Mouse (Mus musculus) neural tube, embryonic 14.5 days (tissue): ENCODE measurements around the gene Zfp266. TPM values are rescaled to one million over a fixed set of nuclear protein-coding genes. Genes with fewer than 3 reads are reported as not detected.

ENCODE experiments used
- ATAC-seq: fragments of 200-750 bp; cut with Nextera tagmentation; 2 replicates; pipeline ENCODE4 v1.8.0; 2017; ENCODE audit warnings: low read depth, mild to moderate bottlenecking, moderate TSS enrichment, moderate library complexity
- H3K27ac ChIP-seq: fragments of 300-500 bp; sonication (generic); 2 replicates; pipeline ENCODE4 v1.5.1; 2014; ENCODE audit warnings: low read depth, mild to moderate bottlenecking, control low read depth, low read length, moderate library complexity, mixed read lengths
- H3K27me3 ChIP-seq: fragments of 300-500 bp; sonication (generic); 2 replicates; pipeline ENCODE4 v1.6.1; 2014; ENCODE audit warnings: low read length; ENCODE audit not compliant: control insufficient read depth, insufficient read depth
- H3K36me3 ChIP-seq: fragments of 300-500 bp; sonication (generic); 2 replicates; pipeline ENCODE4 v1.6.1; 2014; ENCODE audit warnings: low read length, mixed read lengths; ENCODE audit not compliant: control insufficient read depth, insufficient read depth
- H3K4me1 ChIP-seq: fragments of 300-500 bp; sonication (generic); 2 replicates; pipeline ENCODE4 v1.6.1; 2014; ENCODE audit warnings: low read length; ENCODE audit not compliant: control insufficient read depth, insufficient read depth
- H3K4me2 ChIP-seq: fragments of 300-500 bp; sonication (generic); 2 replicates; pipeline ENCODE4 v1.6.1; 2014; ENCODE audit warnings: mild to moderate bottlenecking, low read depth, low read length, control low read depth
- H3K4me3 ChIP-seq: fragments of 300-500 bp; sonication (generic); 2 replicates; pipeline ENCODE4 v1.5.1; 2014; ENCODE audit warnings: low read depth, low read length, control low read depth, mixed read lengths
- H3K9ac ChIP-seq: fragments of 300-500 bp; sonication (generic); replicated peaks from 2 replicates; pipeline ENCODE4 v1.6.1; 2014; ENCODE audit warnings: low read depth, mild to moderate bottlenecking, control low read depth, low read length, mixed read lengths
- H3K9me3 ChIP-seq: fragments of 300-500 bp; sonication (generic); 2 replicates; pipeline ENCODE4 v1.6.1; 2016; ENCODE audit warnings: low read length; ENCODE audit not compliant: control insufficient read depth
- WGBS: fragments of 180-500 bp; shearing (Covaris S2); extraction: QIAGEN DNeasy Blood & Tissue Kit; methylation state at CpG from one replicate; pipeline ENCODE4 v1.1.7; 2014; 5-methylcytosine and 5-hydroxymethylcytosine counted together
- polyA plus RNA-seq: library from polyadenylated mRNA; unstranded; fragments of >200 nt; fragmentation: Nextera tagmentation; extraction: Ambion mirVana; gene quantifications from 2 replicates; pipeline ENCODE4 v1.2.1, GENCODE M21; 2014

Zfp266 gene
- polyA plus RNA-seq, 1 experiment from 2014 or later, result 88.0 TPM

DNA sequence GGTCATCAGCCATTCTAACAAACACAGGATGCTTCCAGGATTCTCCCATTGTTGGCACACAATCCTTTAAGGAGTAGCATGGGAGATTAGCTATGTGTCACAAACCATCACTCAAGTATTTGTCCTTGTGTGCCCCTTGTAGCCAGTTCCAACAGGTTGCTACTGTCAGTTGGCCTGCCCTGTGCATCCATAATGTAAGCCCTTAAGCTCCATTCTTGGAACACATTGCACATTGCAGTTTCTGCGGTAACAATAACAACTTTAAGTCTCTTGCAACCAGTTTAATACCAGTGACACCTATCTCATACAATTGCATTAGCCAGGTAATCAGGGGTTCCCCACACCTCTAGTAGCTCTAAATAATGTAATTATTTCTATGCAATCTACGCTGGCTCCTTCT lies 15.4 kb upstream of the Zfp266 start:
- no peak overlapping the region for H3K9ac ChIP-seq
- H3K36me3 ChIP-seq, result no peaks in the 10 kb centered on the region
- 86% methylated on average over 2 of the region's 2 CpGs for WGBS
- H3K27me3 ChIP-seq, result no peaks in the 10 kb centered on the region
- H3K4me3 ChIP-seq, result no peak overlapping the region
- H3K27ac ChIP-seq, result no peak overlapping the region
- no peak for ATAC-seq
- H3K9me3 ChIP-seq, result no peaks in the 10 kb centered on the region
- no peak overlapping the region for H3K4me2 ChIP-seq
- H3K4me1 ChIP-seq, result no peaks in the 10 kb centered on the region

DNA sequence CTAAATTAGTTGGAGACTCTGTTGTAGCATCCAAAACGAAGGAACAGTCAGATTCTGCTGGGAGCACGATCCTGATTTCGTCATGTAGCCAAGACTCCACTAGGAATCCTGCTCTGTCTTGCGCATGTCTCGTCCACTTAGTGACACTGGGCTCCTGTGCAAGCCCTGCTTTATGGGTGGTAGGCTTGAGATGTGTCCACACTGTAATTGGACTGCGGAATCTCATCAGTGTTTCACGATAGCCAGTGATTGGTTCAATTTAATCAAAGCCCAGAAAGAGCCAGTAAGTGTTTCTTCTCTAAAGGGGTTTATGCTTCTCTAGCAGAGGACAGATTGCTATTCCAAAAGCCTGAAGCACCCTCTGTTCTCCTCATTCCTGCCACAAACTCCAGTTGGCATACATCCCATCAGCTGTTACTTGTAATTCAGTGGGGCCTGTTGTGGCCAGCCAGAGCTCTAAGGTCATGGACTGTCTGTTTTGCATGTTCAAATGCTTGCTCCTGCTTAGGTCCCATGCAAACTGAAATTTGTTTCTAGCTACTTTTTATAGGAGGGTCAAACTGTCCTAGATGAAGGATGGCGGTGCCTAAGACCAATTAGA lies 13.2 kb upstream of the Zfp266 start:
- H3K4me1 ChIP-seq, result no peaks in the 10 kb centered on the region
- H3K4me3 ChIP-seq, result no peak overlapping the region
- H3K9me3 ChIP-seq, result no peaks in the 10 kb centered on the region
- H3K27me3 ChIP-seq, result no peaks in the 10 kb centered on the region
- H3K27ac ChIP-seq, result no peak overlapping the region
- H3K4me2 ChIP-seq, result no peak overlapping the region
- no peak overlapping the region for H3K9ac ChIP-seq
- no peaks in the 10 kb centered on the region for H3K36me3 ChIP-seq
- WGBS, result 81% methylated on average over 8 of the region's 8 CpGs
- ATAC-seq, result no peak

DNA sequence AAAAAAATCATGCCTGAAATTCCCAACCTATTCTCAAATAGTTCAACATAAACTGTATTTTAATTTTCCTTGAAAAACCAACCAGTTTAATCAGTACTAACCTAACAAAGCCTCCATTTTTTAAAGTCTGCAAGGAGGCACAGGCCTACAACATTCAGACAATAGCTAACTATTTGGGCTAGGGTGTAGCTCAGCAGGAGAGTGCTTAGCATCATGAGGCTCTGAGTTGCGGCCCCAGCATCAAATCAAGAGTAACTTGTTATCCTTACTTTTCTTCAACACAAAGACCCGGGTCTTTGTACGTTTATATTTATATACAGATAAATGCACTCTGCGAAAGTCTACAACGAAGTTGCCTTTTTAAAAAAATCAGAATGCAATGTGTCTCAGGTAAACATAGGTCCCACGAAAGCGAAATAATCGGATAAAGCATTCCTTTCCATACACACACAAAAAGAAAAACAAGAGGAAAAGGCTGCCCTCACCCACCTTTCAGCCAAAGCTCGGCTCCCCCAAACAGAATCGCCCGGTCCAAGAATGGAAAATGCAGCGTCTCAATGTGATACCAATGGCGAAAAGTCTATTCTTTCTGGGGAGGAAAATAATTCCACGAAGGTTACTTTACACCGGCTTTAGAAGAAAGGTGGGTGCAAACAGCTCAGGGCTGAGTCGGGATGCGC lies 546 bp downstream of the Zfp266 start:
- Histone ChIP-seq H3K4me1 (peaks cover 22% of the 10 kb centered on the region), H3K36me3 (0 out of 2 replicates have a peak, but pooled peaks cover 4% of the 10 kb centered on the region), H3K9me3 (no peaks in the 10 kb centered on the region), H3K27ac (peak overlapping the region; percentile 97), H3K4me3 (peak overlapping the region; percentile 88), H3K4me2 (peak overlapping the region; percentile 85), H3K9ac (peak overlapping the region; percentile 91), H3K27me3 (no peaks in the 10 kb centered on the region)
- no peak; the same call in 1 of the 2 replicates for ATAC-seq
- under 1% methylated on average over 17 of the region's 17 CpGs for WGBS

DNA sequence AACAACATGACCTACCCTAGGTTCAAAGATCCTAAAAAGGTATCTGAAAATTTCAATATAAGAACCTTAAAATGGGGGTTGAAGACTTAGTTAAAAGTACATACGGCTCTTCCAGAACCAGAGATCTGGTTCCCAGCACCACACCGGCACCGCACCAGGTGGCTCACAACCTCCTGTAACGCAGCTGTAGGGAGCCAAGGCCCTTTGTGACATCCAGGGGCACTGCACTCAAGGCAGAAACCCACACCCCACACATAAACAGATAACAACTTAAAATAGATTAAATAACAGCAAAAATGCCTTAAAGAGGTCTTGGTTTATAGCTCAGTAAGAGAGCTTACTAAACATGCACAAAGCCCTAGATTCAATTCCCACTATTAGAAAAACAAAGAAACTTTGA lies 1.3 kb downstream of the Zfp266 start:
- Histone ChIP-seq H3K4me3 (peak overlapping the region; percentile 88), H3K4me1 (peaks cover 22% of the 10 kb centered on the region), H3K36me3 (0 out of 2 replicates have a peak, but pooled peaks cover 5% of the 10 kb centered on the region), H3K9me3 (no peaks in the 10 kb centered on the region), H3K4me2 (peak overlapping the region; percentile 85), H3K9ac (peak overlapping the region; percentile 34; the same call in 1 of the 2 replicates), H3K27me3 (no peaks in the 10 kb centered on the region), H3K27ac (no peak overlapping the region)
- ATAC-seq, result no peak
- WGBS, result 18% methylated on average over 4 of the region's 4 CpGs

DNA sequence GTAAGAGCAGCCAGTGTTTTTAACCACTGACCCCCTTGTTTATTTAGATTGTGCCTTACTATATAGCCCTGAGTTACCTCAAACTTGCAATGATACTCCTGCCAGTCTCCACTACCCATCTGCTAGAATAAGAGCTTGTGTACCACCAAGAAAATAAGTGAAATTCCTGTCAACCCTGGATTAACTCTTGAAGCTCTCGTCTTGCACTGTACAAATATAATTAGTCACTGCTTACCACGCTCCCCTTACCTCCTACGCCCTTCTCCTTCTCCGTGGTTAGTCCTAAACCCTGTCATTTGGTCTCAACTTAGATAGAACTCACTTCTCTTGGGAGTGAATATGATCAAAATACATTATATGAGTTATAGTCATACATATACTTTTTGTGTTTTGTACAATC lies 2.5 kb downstream of the Zfp266 start:
- 89% methylated on average over 4 of the region's 4 CpGs for WGBS
- peaks cover 27% of the 10 kb centered on the region for H3K4me1 ChIP-seq
- H3K4me3 ChIP-seq, result no peak overlapping the region
- H3K36me3 ChIP-seq, result 0 out of 2 replicates have a peak, but pooled peaks cover 8% of the 10 kb centered on the region
- peak overlapping the region; percentile 85; the same call in 1 of the 2 replicates for H3K4me2 ChIP-seq
- no peak for ATAC-seq
- no peaks in the 10 kb centered on the region for H3K27me3 ChIP-seq
- H3K9ac ChIP-seq, result no peak overlapping the region
- no peak overlapping the region for H3K27ac ChIP-seq
- no peaks in the 10 kb centered on the region for H3K9me3 ChIP-seq

DNA sequence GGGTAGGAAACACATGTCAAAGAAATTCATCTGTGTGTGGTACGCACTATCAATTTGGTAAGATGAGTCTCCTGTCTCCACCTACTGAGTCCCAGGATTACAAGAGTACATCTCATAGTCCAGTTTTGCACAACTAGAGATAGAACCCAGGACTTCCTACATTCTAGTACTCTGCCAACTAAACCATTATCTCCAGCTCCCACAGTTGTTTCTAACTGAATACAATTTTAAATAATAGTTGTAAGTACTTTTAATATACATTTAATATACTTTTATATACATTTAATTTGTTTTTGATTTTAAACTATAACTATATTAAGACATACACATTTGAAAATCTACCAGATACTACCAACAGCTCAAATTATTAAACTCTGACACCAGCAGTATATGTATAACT lies 3.5 kb downstream of the Zfp266 start:
- ATAC-seq, result no peak
- no peaks in the 10 kb centered on the region for H3K27me3 ChIP-seq
- no peak overlapping the region for H3K4me3 ChIP-seq
- no peak overlapping the region for H3K27ac ChIP-seq
- H3K4me1 ChIP-seq, result peaks cover 27% of the 10 kb centered on the region
- H3K9me3 ChIP-seq, result no peaks in the 10 kb centered on the region
- WGBS, result 100% methylated on average over 1 of the region's 1 CpGs
- no peak overlapping the region for H3K4me2 ChIP-seq
- 0 out of 2 replicates have a peak, but pooled peaks cover 8% of the 10 kb centered on the region for H3K36me3 ChIP-seq
- no peak overlapping the region for H3K9ac ChIP-seq

DNA sequence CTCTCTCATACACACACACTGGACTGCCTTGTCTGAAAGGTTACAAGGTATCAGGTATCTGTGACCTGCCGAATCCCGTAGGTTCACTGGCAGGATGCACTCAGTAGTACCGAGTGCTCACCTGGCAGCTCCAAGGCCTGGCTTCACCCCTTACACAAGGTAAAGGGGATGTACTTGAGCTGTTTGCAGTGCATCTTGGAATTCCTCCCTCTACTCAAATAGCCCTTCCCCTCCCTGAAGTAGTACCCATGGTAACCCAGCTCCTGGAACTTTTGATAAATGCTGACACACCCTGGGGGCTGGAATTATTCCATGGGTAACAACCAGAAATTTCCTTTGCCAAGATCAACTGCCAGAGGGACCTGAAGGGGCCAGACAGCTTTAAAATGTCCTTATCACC lies 7.2 kb downstream of the Zfp266 start:
- H3K9ac ChIP-seq, result no peak overlapping the region
- no peak overlapping the region for H3K4me3 ChIP-seq
- no peaks in the 10 kb centered on the region for H3K9me3 ChIP-seq
- H3K4me1 ChIP-seq, result peaks cover 16% of the 10 kb centered on the region
- 0 out of 2 replicates have a peak, but pooled peaks cover 8% of the 10 kb centered on the region for H3K36me3 ChIP-seq
- no peaks in the 10 kb centered on the region for H3K27me3 ChIP-seq
- no peak; the same call in 1 of the 2 replicates for ATAC-seq
- no peak overlapping the region for H3K4me2 ChIP-seq
- WGBS, result 97% methylated on average over 3 of the region's 3 CpGs
- H3K27ac ChIP-seq, result no peak overlapping the region

DNA sequence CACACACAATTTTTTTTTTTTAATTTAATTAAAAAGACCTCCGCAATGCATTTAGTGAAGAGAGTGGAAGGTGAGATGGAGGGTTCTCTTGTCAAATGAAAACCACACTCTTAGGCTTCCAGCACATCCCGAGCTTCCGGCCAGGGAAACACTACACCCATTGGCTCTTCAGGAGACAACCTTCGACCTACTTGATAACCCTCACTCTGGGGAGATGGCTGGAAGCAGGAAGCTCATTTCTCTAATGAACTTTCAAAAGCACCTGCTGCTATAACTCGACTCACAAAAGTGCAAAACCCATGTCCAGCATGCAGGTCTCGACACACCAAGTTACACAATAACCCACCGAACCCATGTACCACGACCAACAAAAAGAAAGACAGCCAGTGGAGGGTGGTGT lies 8.5 kb downstream of the Zfp266 start:
- peaks cover 8% of the 10 kb centered on the region; the same call in 1 of the 2 replicates for H3K36me3 ChIP-seq
- ATAC-seq, result no peak

DNA sequence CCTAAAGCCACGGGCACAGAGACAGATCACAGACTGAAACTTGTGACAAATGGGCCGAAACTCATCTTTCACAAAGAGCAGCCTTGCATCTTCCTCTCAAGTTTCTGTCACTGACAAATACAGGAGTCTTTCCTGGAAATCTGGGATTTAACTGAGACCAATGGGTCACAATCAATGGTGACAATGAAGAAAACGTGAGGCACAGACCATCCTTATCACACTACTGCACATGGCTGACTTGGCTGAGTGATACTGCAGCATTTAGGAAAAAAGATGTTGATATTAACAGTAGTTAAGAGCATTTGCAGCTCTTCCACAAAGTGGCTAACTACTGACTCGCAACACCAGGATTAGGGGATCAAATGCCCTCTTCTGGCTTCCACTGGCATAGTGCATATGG lies 9.6 kb downstream of the Zfp266 start:
- WGBS, result 94% methylated on average over 4 of the region's 4 CpGs
- Histone ChIP-seq H3K27ac (no peak overlapping the region), H3K4me2 (no peak overlapping the region), H3K9ac (no peak overlapping the region), H3K27me3 (no peaks in the 10 kb centered on the region), H3K9me3 (no peaks in the 10 kb centered on the region), H3K4me3 (no peak overlapping the region), H3K4me1 (0 out of 2 replicates have a peak, but pooled peaks cover 5% of the 10 kb centered on the region), H3K36me3 (peaks cover 12% of the 10 kb centered on the region; the same call in 1 of the 2 replicates)
- ATAC-seq, result no peak

More for the DNA sequence above, 8.5 kb downstream of the Zfp266 start:
- no peaks in the 10 kb centered on the region for H3K9me3 ChIP-seq
- WGBS, result 93% methylated on average over 8 of the region's 8 CpGs
- H3K9ac ChIP-seq, result no peak overlapping the region
- H3K27ac ChIP-seq, result no peak overlapping the region
- H3K4me3 ChIP-seq, result no peak overlapping the region
- H3K4me1 ChIP-seq, result 0 out of 2 replicates have a peak, but pooled peaks cover 5% of the 10 kb centered on the region
- no peaks in the 10 kb centered on the region for H3K27me3 ChIP-seq
- no peak overlapping the region for H3K4me2 ChIP-seq
